Mouse (Mus musculus) CH12.LX (cell line): ENCODE results near the gene Rptor.

ENCODE experiments used
- CTCF ChIP-seq, 2 experiments: IDR thresholded peaks in 1 of 2; conservative IDR thresholded peaks in 1 of 2; 2 replicates each; pipeline ENCODE4 v1.5.1; 2011 to 2012; ENCODE audit warnings: low read depth in 2 of 2, low read length in 2 of 2, improper control_type of control experiment in 1 of 2, inconsistent platforms in 1 of 2, mild to moderate bottlenecking in 1 of 2, moderate library complexity in 1 of 2
- MAX ChIP-seq: IDR thresholded peaks from 2 replicates; pipeline ENCODE4 v1.6.1; 2011; ENCODE audit warnings: low read length, improper control_type of control experiment

DNA sequence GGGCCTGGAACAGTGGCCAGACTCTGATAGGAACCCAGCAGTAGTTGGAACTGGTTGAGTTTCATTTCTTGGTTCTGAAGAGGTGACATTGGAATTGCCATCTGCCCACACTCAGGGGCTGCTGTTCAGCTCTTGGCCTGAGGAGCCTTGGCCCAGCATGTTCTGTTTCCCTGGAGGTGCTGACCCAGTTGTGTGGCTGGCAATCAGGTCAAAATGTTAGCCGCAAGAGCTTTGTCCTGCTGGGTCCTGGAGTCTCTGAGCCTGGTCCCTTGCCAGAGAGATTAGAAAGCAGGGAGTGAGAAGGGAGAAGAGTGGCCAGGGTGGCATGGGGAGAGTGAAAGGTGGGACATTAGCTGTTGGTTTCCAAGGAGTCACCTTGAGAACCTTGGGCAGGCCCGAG is 346.1 kb downstream of the Rptor start:
- TF ChIP-seq CTCF (conservative IDR thresholded peaks at IDR 0.05 in 1 of 2, IDR thresholded peaks at IDR 0.05 in 1 of 2; ENCODE audit: low read depth in 2 of 2, low read length in 2 of 2) (no peak), MAX (no peak)
